Mouse (Mus musculus): ENCODE data around the gene Lifr.

DNA sequence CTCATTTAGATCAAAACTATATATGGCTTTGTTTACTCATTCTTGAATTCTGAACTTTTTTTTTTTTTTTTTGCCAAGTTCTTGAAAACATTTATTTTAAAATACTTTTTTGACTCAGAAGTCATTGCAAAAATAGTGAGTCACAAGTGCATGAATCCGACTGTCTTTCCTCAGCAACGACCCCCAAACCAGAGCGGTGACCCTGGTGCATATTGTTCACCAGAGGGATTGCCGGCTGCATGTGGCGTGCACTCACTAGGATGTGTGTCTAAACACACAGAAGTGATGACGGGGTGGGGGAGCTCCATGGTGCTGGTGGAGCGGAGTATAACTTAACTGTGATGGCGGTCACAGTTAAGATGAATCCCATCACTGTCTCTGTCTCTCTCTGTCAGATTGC, 83.4 kb downstream of the Lifr start:
- TF ChIP-seq CTCF (IDR thresholded peaks at IDR 0.05; ENCODE audit: extremely low read depth, insufficient read depth, insufficient read length, insufficient replicate concordance): no peak
- TF ChIP-seq POLR2A (IDR thresholded peaks at IDR 0.05; ENCODE audit: low read depth, low read length): no peak

Measured in spleen, adult 2 months (tissue).